Mouse (Mus musculus): ENCODE measurements around the gene Unc5c.

The Unc5c gene

GRCm38 (mm10) chr3:141811348-141811747 lies 346.3 kb downstream of the Unc5c start:
- no peak for DNase-seq (ENCODE audit: low spot score in 2 of 2)

GRCm38 (mm10) chr3:141814776-141815175 lies 349.8 kb downstream of the Unc5c start:
- DNase-seq (ENCODE audit: low spot score in 2 of 2): no peak

- no peak for DNase-seq (ENCODE audit: low spot score in 2 of 2)
Measured at GRCm38 (mm10) chr3:141818615-141819312, 353.7 kb downstream of the Unc5c start.

- peak; percentile 41 to 57 for DNase-seq (ENCODE audit: low spot score in 2 of 2)
Measured at GRCm38 (mm10) chr3:141819331-141819941, 354.4 kb downstream of the Unc5c start.

- no peak for DNase-seq (ENCODE audit: low spot score in 2 of 2)
Measured at GRCm38 (mm10) chr3:141828301-141828700, 363.3 kb downstream of the Unc5c start.

- peak; percentile 74 to 86 for DNase-seq (ENCODE audit: low spot score in 2 of 2)
Measured at GRCm38 (mm10) chr3:141831135-141831534, 366.1 kb downstream of the Unc5c start.

GRCm38 (mm10) chr3:141838864-141839263 lies 373.8 kb downstream of the Unc5c start:
- DNase-seq (ENCODE audit: low spot score in 2 of 2): peak in 1 of 2 experiments; percentile 57

- DNase-seq (ENCODE audit: low spot score in 2 of 2): no peak
Measured at GRCm38 (mm10) chr3:141849206-141849605, 384.2 kb downstream of the Unc5c start.

- DNase-seq (ENCODE audit: low spot score in 2 of 2): no peak
Measured at GRCm38 (mm10) chr3:141850141-141850540, 385.1 kb downstream of the Unc5c start.

GRCm38 (mm10) chr3:141854339-141854738 lies 389.3 kb downstream of the Unc5c start:
- no peak for DNase-seq (ENCODE audit: low spot score in 2 of 2)

- no peak for DNase-seq (ENCODE audit: low spot score in 2 of 2)
Measured at GRCm38 (mm10) chr3:141857123-141857522, 392.1 kb downstream of the Unc5c start.

- peak; percentile 63 to 75 for DNase-seq (ENCODE audit: low spot score in 2 of 2)
Measured at GRCm38 (mm10) chr3:141862816-141863461, 397.9 kb downstream of the Unc5c start.

GRCm38 (mm10) chr3:141871805-141872204 lies 406.8 kb downstream of the Unc5c start:
- DNase-seq (ENCODE audit: low spot score in 2 of 2): no peak

GRCm38 (mm10) chr3:141872337-141873042 lies 407.5 kb downstream of the Unc5c start:
- no peak for DNase-seq (ENCODE audit: low spot score in 2 of 2)

- no peak for DNase-seq (ENCODE audit: low spot score in 2 of 2)
Measured at GRCm38 (mm10) chr3:141882496-141882895, 417.5 kb downstream of the Unc5c start.

- DNase-seq (ENCODE audit: low spot score in 2 of 2): no peak
Measured at GRCm38 (mm10) chr3:141884190-141884589, 419.2 kb downstream of the Unc5c start.
